In the genomic region with DNA sequence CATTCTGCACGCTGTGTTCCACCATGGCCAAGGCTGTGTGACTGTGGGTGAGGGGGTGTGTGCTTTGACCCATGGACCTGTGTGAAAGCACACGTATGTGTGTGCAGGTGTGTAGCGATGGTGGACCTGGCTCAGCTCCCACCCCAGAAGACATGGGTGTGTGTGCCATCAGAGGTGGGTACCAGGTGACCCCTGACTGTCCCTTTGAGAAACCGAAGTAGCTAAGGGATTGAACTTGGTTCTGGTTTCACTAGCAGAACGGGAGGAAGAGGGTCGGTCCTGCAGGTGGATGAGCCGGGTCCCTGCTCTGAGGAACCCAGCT, we compare ENCODE assay signal across 8 mouse cellular contexts. TPM values are rescaled to one million over a fixed set of nuclear protein-coding genes. Genes with fewer than 3 reads are reported as not detected.
DNase-seq lines count a peak whose midpoint lies in the region; ATAC-seq and TF ChIP-seq lines count a peak whose summit lies in the region.

No protein-coding gene starts in this region.

- no peaks in the 10 kb centered on the region for H3K9me3 ChIP-seq in forebrain, embryonic 16.5 days (ENCODE audit: control insufficient read depth, low read length)
- H3K9me3 ChIP-seq in liver, embryonic 15.5 days (replicated peaks) = no peaks in the 10 kb centered on the region

- H3K79me2 ChIP-seq in C2C12 (ENCODE audit: control insufficient read depth, insufficient read depth) = peaks cover 47% of the 10 kb centered on the region

- TF ChIP-seq CTCF in gastrocnemius, adult 2 months (IDR thresholded peaks at IDR 0.05) = no peak
- TF ChIP-seq CTCF in C2C12 (IDR thresholded peaks at IDR 0.05; ENCODE audit: control insufficient read depth, insufficient read depth, insufficient read length) = no peak

- peaks cover 43% of the 10 kb centered on the region for H3K4me1 ChIP-seq in forebrain, embryonic 16.5 days (replicated peaks; ENCODE audit: control insufficient read depth, insufficient read depth, low read length)
- H3K4me1 ChIP-seq in liver, embryonic 15.5 days (replicated peaks) = peaks cover 11% of the 10 kb centered on the region

- no peaks in the 10 kb centered on the region for H3K27me3 ChIP-seq in C2C12 (ENCODE audit: control insufficient read depth, insufficient read depth, insufficient read length)
- H3K27me3 ChIP-seq in forebrain, embryonic 16.5 days (replicated peaks; ENCODE audit: control insufficient read depth, insufficient read depth, low read length) = no peaks in the 10 kb centered on the region
- H3K27me3 ChIP-seq in liver, embryonic 15.5 days = peaks cover 62% of the 10 kb centered on the region

- no peak for DNase-seq in gastrocnemius, adult 2 months
- DNase-seq in gastrocnemius, postnatal 10 days = no peak
- no peak for DNase-seq in cerebellum, adult 11 months
- DNase-seq in thymus, postnatal 14 days = no peak
- DNase-seq in ovary, adult 18-20 months (ENCODE audit: low spot score) = no peak

- peak overlapping the region; percentile 84 for H3K4me2 ChIP-seq in forebrain, embryonic 16.5 days (ENCODE audit: low read length)
- peak overlapping the region; percentile 68 for H3K4me2 ChIP-seq in liver, embryonic 15.5 days

- H3K79me3 ChIP-seq in C2C12 (ENCODE audit: low read depth) = peaks cover 6% of the 10 kb centered on the region

- 44% methylated on average over 7 of the region's 7 CpGs for WGBS in forebrain, embryonic 16.5 days
- WGBS in liver, embryonic 15.5 days (ENCODE audit: insufficient replicate concordance) = 36% methylated on average over 7 of the region's 7 CpGs

- peak overlapping the region; percentile 82 for H3K27ac ChIP-seq in gastrocnemius, adult 2 months
- H3K27ac ChIP-seq in forebrain, embryonic 16.5 days (ENCODE audit: low read length) = peak overlapping the region; percentile 78; the same call in 1 of the 2 replicates
- H3K27ac ChIP-seq in liver, embryonic 15.5 days (replicated peaks) = no peak overlapping the region

- no peak for ATAC-seq in forebrain, embryonic 16.5 days
- no peak for ATAC-seq in liver, embryonic 15.5 days (ENCODE audit: insufficient read depth)

- intact Hi-C loops in gastrocnemius, adult 2 months (cut with DNase I) = no loop called here

- peak overlapping the region; percentile 99 for H3K9ac ChIP-seq in forebrain, embryonic 16.5 days (replicated peaks; ENCODE audit: low read depth, low read length)
- H3K9ac ChIP-seq in liver, embryonic 15.5 days = peak overlapping the region; percentile 47; the same call in 1 of the 2 replicates

- no peaks in the 10 kb centered on the region for H3K36me3 ChIP-seq in C2C12 (ENCODE audit: control insufficient read depth, insufficient read depth)
- no peaks in the 10 kb centered on the region for H3K36me3 ChIP-seq in forebrain, embryonic 16.5 days (ENCODE audit: control insufficient read depth, insufficient read depth)
- no peaks in the 10 kb centered on the region for H3K36me3 ChIP-seq in liver, embryonic 15.5 days (replicated peaks)

- H3ac ChIP-seq in C2C12 (ENCODE audit: control insufficient read depth, insufficient read length, low read depth) = peak overlapping the region; percentile 91

- peak overlapping the region; percentile 90 for H3K4me3 ChIP-seq in gastrocnemius, adult 2 months
- H3K4me3 ChIP-seq in C2C12 (ENCODE audit: insufficient read depth, poor library complexity, severe bottlenecking) = peak overlapping the region; percentile 51
- peak overlapping the region; percentile 89 for H3K4me3 ChIP-seq in forebrain, embryonic 16.5 days (replicated peaks; ENCODE audit: low read length)
- peak overlapping the region; percentile 55 for H3K4me3 ChIP-seq in liver, embryonic 15.5 days (replicated peaks)

TF ChIP-seq in C2C12, 6 proteins besides CTCF, POLR2A, EP300 and RAD21:
- no peak for TF ChIP-seq CEBPB (IDR thresholded peaks at IDR 0.05; ENCODE audit: low read depth)
- TF ChIP-seq FOSL1 (IDR thresholded peaks at IDR 0.05; ENCODE audit: insufficient read depth, low read length, poor library complexity, severe bottlenecking) = no peak
- no peak for TF ChIP-seq MAX (IDR thresholded peaks at IDR 0.05)
- no peak for TF ChIP-seq MYOG (IDR thresholded peaks at IDR 0.05; ENCODE audit: control insufficient read depth, extremely low read depth, insufficient read length)
- TF ChIP-seq USF1 (IDR thresholded peaks at IDR 0.05; ENCODE audit: low read depth) = no peak
- TF ChIP-seq MYOD1 (IDR thresholded peaks at IDR 0.05; ENCODE audit: control insufficient read depth, insufficient read length, low read depth) = no peak
TF ChIP-seq in C2C12: peak in this region for 0.

RNA-seq across cellular contexts. Expression of a gene that starts 0.8 kb away (rescaled TPM):
- total RNA-seq in gastrocnemius, adult 2 months (2021) = 10 to 100 TPM in 1 of 2 experiments, 1 to 10 TPM in 1; 8.5 to 12.5 TPM
- total RNA-seq in gastrocnemius, postnatal 10 days (2021) = 10 to 100 TPM; 27.5 to 38.6 TPM
- 63.6 TPM for polyA plus RNA-seq in C2C12 (2012; fragmentation: generic; extraction: Trizol)
- polyA plus RNA-seq in forebrain, embryonic 16.5 days (2015; fragmentation: Nextera tagmentation; extraction: Ambion mirVana) = 89.6 and 113 TPM in 2 replicates
- polyA plus RNA-seq in liver, embryonic 15.5 days (2015; fragmentation: Nextera tagmentation; extraction: Ambion mirVana) = 10.1 and 11.6 TPM in 2 replicates
